Mouse (Mus musculus) kidney, postnatal 0 days (tissue): ENCODE data around the gene Cpsf6. TPM values are rescaled to one million over a fixed set of nuclear protein-coding genes. Genes with fewer than 3 reads are reported as not detected.
A peak's percentile ranks its signal among the peaks of the same experiment; 100 is the strongest.

ENCODE experiments used
- ATAC-seq: fragments of 200-750 bp; cut with Nextera tagmentation; replicated peaks from 2 replicates; pipeline ENCODE4 v1.8.0; 2017; ENCODE audit warnings: low read depth, moderate number of reproducible peaks, moderate TSS enrichment, moderate library complexity; ENCODE audit not compliant: low FRiP score
- DNase-seq: peaks from one replicate; pipeline ENCODE4 v3.0.0-alpha.2; 2016; ENCODE audit warnings: low spot score
- H3K27ac ChIP-seq: fragments of 300-500 bp; sonication (generic); 2 replicates; pipeline ENCODE4 v1.5.1; 2014; ENCODE audit warnings: mild to moderate bottlenecking
- H3K27me3 ChIP-seq: fragments of 300-500 bp; sonication (generic); 2 replicates; pipeline ENCODE4 v1.6.1; 2014; ENCODE audit warnings: low read length, mixed read lengths; ENCODE audit not compliant: insufficient read depth
- H3K36me3 ChIP-seq: fragments of 300-500 bp; sonication (generic); 2 replicates; pipeline ENCODE4 v1.6.1; 2014; ENCODE audit warnings: low read length, mixed read lengths; ENCODE audit not compliant: insufficient read depth
- H3K4me1 ChIP-seq: fragments of 300-500 bp; sonication (generic); replicated peaks from 2 replicates; pipeline ENCODE4 v1.6.1; 2014; ENCODE audit warnings: antibody characterized with exemption, low read length, mixed read lengths; ENCODE audit not compliant: insufficient read depth
- H3K4me2 ChIP-seq: fragments of 300-500 bp; sonication (generic); 2 replicates; pipeline ENCODE4 v1.6.1; 2014; ENCODE audit warnings: mild to moderate bottlenecking, low read length, moderate library complexity, mixed read lengths
- H3K4me3 ChIP-seq: fragments of 300-500 bp; sonication (generic); replicated peaks from 2 replicates; pipeline ENCODE4 v1.5.1; 2014; ENCODE audit warnings: low read depth, low read length
- H3K9ac ChIP-seq: fragments of 300-500 bp; sonication (generic); 2 replicates; pipeline ENCODE4 v1.6.1; 2014; ENCODE audit warnings: low read depth, low read length
- H3K9me3 ChIP-seq: fragments of 300-500 bp; sonication (generic); replicated peaks from 2 replicates; pipeline ENCODE4 v1.6.1; 2016; ENCODE audit warnings: low read length, inconsistent platforms, mixed read lengths
- CTCF ChIP-seq: IDR thresholded peaks from 2 replicates; pipeline ENCODE4 v1.5.1; 2016; ENCODE audit warnings: antibody characterized with exemption, low read depth, mild to moderate bottlenecking, moderate library complexity
- WGBS: fragments of 180-500 bp; shearing (Covaris S2); extraction: QIAGEN DNeasy Blood & Tissue Kit; methylation state at CpG from one replicate; pipeline ENCODE4 v1.1.7; 2014; 5-methylcytosine and 5-hydroxymethylcytosine counted together
- polyA plus RNA-seq: library from polyadenylated mRNA; unstranded; fragments of >200 nt; fragmentation: Nextera tagmentation; extraction: Ambion mirVana; gene quantifications from 2 replicates; pipeline ENCODE4 v1.2.1, GENCODE M21; 2015

Gene Cpsf6
- polyA plus RNA-seq, 1 experiment from 2014 or later: 111 TPM

DNA sequence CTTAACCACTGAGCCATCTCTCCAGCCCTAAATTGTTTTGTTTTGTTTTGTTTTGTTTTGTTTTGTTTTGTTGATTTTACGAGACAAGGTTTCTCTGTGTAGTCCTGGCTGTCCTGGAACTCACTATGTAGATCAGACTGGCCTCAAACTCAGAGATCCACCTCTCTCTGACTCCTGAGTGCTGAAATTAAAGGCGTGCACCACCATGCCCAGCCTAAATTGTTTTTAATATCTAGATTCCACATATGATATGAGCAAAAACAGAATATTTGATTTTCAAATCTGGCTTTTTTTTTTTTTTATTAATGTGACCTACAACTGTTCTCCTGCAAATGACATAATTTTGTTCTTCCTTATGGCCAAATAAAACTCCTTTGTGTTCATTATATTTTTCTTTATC, 2.3 kb upstream of the Cpsf6 start:
- DNase-seq (no peak), ATAC-seq (no peak)
- WGBS: 78% methylated on average over 2 of the region's 2 CpGs
- H3K4me3 ChIP-seq: no peak overlapping the region
- no peaks in the 10 kb centered on the region for H3K36me3 ChIP-seq
- no peak overlapping the region for H3K4me2 ChIP-seq
- H3K27ac ChIP-seq: no peak overlapping the region
- H3K9me3 ChIP-seq: no peaks in the 10 kb centered on the region
- H3K9ac ChIP-seq: no peak overlapping the region
- TF ChIP-seq CTCF: no peak
- H3K27me3 ChIP-seq: no peaks in the 10 kb centered on the region
- 0 out of 2 replicates have a peak, but pooled peaks cover 5% of the 10 kb centered on the region for H3K4me1 ChIP-seq

DNA sequence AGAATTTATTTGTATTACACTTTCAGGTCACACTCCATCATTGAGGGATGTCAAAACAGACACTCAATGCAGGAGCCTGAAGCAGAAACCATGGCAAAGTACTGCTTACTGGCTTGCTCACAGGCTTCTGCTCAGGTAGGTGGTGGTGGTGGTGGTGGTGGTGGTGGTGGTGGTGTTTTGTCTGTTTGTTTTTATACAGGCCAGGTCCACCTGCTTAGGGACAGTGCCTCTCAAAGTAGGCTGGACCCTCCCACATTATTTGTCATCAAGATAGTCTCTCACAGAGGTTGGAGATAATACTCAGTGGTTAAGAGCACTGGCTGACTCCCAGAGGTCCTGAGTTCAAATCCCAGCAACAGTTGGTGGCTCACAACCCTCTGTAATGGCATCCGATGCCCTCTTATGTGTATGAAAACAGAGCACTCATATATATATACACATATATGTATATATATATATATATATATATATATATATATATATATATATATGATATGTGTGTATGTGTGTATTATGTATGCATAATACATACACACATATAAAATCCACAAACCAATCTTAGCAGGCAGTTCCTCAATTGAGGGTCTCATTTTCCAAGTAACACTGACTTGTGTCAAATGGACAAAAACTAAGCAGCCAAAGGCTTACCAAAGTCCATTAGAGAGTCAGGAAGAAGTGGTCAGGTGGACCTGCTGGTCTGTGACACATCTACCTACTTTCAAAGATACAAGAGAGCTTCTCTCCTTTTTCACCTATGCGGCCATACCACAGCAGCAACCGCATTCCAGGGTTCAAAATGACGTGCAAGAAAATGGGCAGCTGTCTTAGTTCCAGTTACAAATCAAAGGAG, 1.1 kb upstream of the Cpsf6 start:
- H3K27ac ChIP-seq: no peak overlapping the region
- no peaks in the 10 kb centered on the region for H3K27me3 ChIP-seq
- DNase-seq (no peak), ATAC-seq (no peak)
- H3K4me1 ChIP-seq: 0 out of 2 replicates have a peak, but pooled peaks cover 5% of the 10 kb centered on the region
- 91% methylated on average over 4 of the region's 4 CpGs for WGBS
- no peak overlapping the region for H3K4me2 ChIP-seq
- H3K9me3 ChIP-seq: no peaks in the 10 kb centered on the region
- TF ChIP-seq CTCF: no peak
- H3K9ac ChIP-seq: no peak overlapping the region
- H3K36me3 ChIP-seq: no peaks in the 10 kb centered on the region
- H3K4me3 ChIP-seq: no peak overlapping the region

DNA sequence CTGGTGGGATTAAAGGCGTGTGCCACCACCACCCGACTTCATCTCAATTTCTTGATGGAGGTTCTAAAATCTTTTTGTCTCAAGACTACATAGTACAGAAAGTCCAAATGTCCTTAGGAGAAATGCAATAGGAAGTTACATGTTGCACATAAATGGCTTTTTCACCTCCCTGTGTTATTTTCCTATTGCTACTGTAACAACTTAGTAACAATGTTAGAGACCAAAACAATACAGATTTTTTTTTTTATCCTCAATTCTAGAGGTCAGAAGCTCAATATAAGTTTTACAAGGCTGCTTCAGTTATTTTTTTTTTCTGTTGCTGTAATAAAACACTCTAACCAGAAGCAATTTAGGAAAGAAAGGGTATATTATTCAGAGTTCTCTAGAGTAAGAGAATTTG, 374 bp downstream of the Cpsf6 start:
- Histone ChIP-seq H3K4me1 (peaks cover 10% of the 10 kb centered on the region; the same call in 1 of the 2 replicates), H3K9me3 (no peaks in the 10 kb centered on the region), H3K27me3 (no peaks in the 10 kb centered on the region), H3K9ac (no peak overlapping the region), H3K36me3 (no peaks in the 10 kb centered on the region), H3K4me2 (no peak overlapping the region), H3K4me3 (no peak overlapping the region), H3K27ac (no peak overlapping the region)
- no peak for DNase-seq
- ATAC-seq: no peak
- TF ChIP-seq CTCF: no peak
- WGBS: 97% methylated on average over 2 of the region's 2 CpGs

DNA sequence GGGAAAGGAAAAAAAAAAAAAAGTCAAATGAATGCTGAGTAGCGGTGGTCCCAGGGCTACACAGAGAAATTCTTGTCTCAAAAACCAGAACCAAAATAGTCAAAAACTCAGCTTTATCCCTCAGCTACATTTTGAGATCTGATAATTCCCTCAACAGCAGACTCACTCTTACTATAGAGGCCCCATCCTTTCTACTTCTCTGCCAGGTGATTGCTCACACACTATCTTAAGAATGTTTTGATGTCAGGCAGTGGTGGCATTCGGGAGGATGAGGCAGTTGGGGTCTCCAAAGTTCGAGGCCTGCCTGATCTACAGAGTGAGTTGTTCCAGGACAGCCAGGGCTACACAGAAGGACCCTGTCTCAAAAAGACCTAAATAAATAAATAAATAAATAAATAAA, 1.2 kb downstream of the Cpsf6 start:
- no peak for ATAC-seq
- no peak overlapping the region for H3K4me3 ChIP-seq
- no peak overlapping the region for H3K9ac ChIP-seq
- H3K4me1 ChIP-seq: peaks cover 10% of the 10 kb centered on the region; the same call in 1 of the 2 replicates
- DNase-seq: no peak
- no peak overlapping the region for H3K27ac ChIP-seq
- TF ChIP-seq CTCF: no peak
- H3K9me3 ChIP-seq: no peaks in the 10 kb centered on the region
- no peaks in the 10 kb centered on the region for H3K36me3 ChIP-seq
- 96% methylated on average over 3 of the region's 3 CpGs for WGBS
- no peak overlapping the region for H3K4me2 ChIP-seq
- H3K27me3 ChIP-seq: no peaks in the 10 kb centered on the region

DNA sequence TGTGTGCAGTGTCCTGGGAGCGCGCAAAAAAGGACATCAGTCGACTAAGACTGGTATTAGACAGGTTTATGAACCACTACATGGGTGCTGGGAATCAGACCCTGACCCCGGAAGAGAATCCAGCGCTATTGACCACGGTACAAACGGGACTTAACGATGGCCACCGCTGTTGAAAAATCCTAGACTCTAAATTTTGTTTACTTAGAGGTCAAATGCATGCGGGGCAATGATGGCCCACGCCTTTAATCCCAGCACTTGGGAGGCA, 1.6 kb downstream of the Cpsf6 start:
- Histone ChIP-seq H3K4me3 (no peak overlapping the region), H3K9me3 (no peaks in the 10 kb centered on the region), H3K27me3 (no peaks in the 10 kb centered on the region), H3K27ac (no peak overlapping the region), H3K4me2 (no peak overlapping the region), H3K36me3 (no peaks in the 10 kb centered on the region), H3K4me1 (peaks cover 10% of the 10 kb centered on the region; the same call in 1 of the 2 replicates), H3K9ac (no peak overlapping the region)
- no peak for ATAC-seq
- no peak for TF ChIP-seq CTCF
- no peak for DNase-seq
- 94% methylated on average over 11 of the region's 11 CpGs for WGBS

DNA sequence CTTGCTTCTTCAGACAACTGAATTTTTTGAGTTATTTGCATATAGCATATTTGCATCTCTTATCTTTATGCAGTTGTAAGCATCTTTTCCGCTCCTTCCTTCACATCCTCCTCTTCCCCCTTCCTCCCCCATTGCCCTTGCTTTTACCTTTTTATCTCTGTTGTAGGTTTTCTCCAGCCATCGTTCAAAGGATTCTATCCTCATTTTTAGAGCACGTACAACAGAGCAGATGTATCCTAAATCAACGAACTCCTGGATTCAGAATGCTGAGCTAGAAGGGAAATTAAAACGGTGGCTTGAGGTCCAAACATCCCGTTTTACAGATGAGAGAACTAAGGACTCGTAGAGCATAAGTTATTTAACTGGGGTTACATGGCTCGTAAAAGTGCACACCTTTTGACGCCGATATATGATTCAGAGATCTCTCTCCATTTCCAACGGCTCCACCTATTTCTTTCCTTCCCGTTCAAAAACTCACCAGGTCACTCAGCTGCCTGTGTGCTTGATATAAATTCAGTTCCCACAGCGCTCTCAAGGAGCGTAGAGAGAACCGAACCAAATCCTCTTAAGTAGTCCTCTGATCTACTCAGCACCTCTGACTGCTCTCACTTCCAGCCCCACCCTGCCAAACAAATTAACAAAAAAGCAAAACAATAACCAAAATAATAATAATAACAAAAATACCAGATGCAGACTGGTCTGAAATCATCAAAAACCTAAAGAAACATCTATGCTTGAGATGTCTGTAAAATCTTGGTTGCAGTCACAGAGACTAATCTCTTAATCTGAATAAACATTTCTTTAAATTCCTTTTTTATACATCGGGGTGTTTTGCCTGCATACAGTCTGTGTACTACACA, 2.2 kb downstream of the Cpsf6 start:
- Histone ChIP-seq H3K9ac (peak overlapping the region; percentile 99; the same call in 1 of the 2 replicates), H3K4me1 (peaks cover 10% of the 10 kb centered on the region; the same call in 1 of the 2 replicates), H3K27ac (no peak overlapping the region), H3K9me3 (no peaks in the 10 kb centered on the region), H3K4me2 (peak overlapping the region; percentile 52), H3K4me3 (peak overlapping the region; percentile 98), H3K36me3 (no peaks in the 10 kb centered on the region), H3K27me3 (no peaks in the 10 kb centered on the region)
- no peak for ATAC-seq
- DNase-seq: peak; percentile 27
- no peak for TF ChIP-seq CTCF
- WGBS: 15% methylated on average over 16 of the region's 16 CpGs
